Mouse (Mus musculus) embryo, embryonic 11.5 days (tissue): ENCODE data around the gene Per1.
A peak's percentile ranks its signal among the peaks of the same experiment; 100 is the strongest.

Experiments used
- DNase-seq: peaks from one replicate; pipeline ENCODE4 v3.0.0-alpha.2; 2012; ENCODE audit warnings: low read depth, low spot score

The Per1 gene

GRCm38 (mm10) chr11:69094697-69095429, at the start of gene Per1:
Gene Per1 (plus strand): TSS chr11:69095217.
- DNase-seq, result peak; percentile 95

- peak; percentile 79 for DNase-seq
These were observed 49.3 kb upstream of the Per1 start, which contains the start of gene Aurkb for GRCm38 (mm10) chr11:69045531-69046394. Gene Aurkb (plus strand): TSS chr11:69045647.

GRCm38 (mm10) chr11:69046395-69046774, 48.6 kb upstream of the Per1 start:
- DNase-seq, result no peak

- DNase-seq, result no peak
These were observed 47.4 kb upstream of the Per1 start for GRCm38 (mm10) chr11:69047592-69047991.

- no peak for DNase-seq
These were observed 46.9 kb upstream of the Per1 start for GRCm38 (mm10) chr11:69048151-69048550.

GRCm38 (mm10) chr11:69050748-69051147, 44.3 kb upstream of the Per1 start:
- no peak for DNase-seq

- no peak for DNase-seq
These were observed 43.2 kb upstream of the Per1 start for GRCm38 (mm10) chr11:69051771-69052170.

- no peak for DNase-seq
These were observed 42.1 kb upstream of the Per1 start for GRCm38 (mm10) chr11:69052824-69053421.

GRCm38 (mm10) chr11:69053848-69054247, 41.2 kb upstream of the Per1 start:
- DNase-seq, result no peak

GRCm38 (mm10) chr11:69058265-69058664, 36.8 kb upstream of the Per1 start:
- DNase-seq, result no peak

- no peak for DNase-seq
These were observed 36.2 kb upstream of the Per1 start for GRCm38 (mm10) chr11:69058729-69059356.

GRCm38 (mm10) chr11:69059357-69059974, 35.6 kb upstream of the Per1 start, which contains the start of gene Borcs6:
Gene Borcs6 (plus strand): TSS chr11:69059717.
- peak; percentile 90 for DNase-seq

GRCm38 (mm10) chr11:69059975-69060411, 35.0 kb upstream of the Per1 start:
- DNase-seq, result no peak

- no peak for DNase-seq
These were observed 34.4 kb upstream of the Per1 start for GRCm38 (mm10) chr11:69060448-69061254.

GRCm38 (mm10) chr11:69061255-69061912, 33.6 kb upstream of the Per1 start:
- DNase-seq, result no peak

- no peak for DNase-seq
These were observed 32.7 kb upstream of the Per1 start for GRCm38 (mm10) chr11:69062194-69062760.

- DNase-seq, result peak; percentile 88
These were observed 32.2 kb upstream of the Per1 start for GRCm38 (mm10) chr11:69062761-69063224.

GRCm38 (mm10) chr11:69063413-69064201, 31.4 kb upstream of the Per1 start:
- peak; percentile 74 for DNase-seq
